Mouse (Mus musculus) brain, embryonic 14.5 days (tissue): ENCODE measurements around the gene Mfsd4a.

Source experiments
- CTCF ChIP-seq: fragments of 200-500 bp; IDR thresholded peaks from 2 replicates; pipeline ENCODE4 v1.5.1; 2012; ENCODE audit warnings: inconsistent platforms, mild to moderate bottlenecking, moderate library complexity, borderline replicate concordance; ENCODE audit not compliant: insufficient read depth, insufficient read length; ENCODE audit errors: extremely low read depth
- POLR2A ChIP-seq: fragments of 200-500 bp; IDR thresholded peaks from 2 replicates; pipeline ENCODE4 v1.6.1; 2012; ENCODE audit warnings: mild to moderate bottlenecking, inconsistent platforms, borderline replicate concordance; ENCODE audit not compliant: poor library complexity, insufficient read depth, insufficient read length, severe bottlenecking; ENCODE audit errors: extremely low read depth

DNA sequence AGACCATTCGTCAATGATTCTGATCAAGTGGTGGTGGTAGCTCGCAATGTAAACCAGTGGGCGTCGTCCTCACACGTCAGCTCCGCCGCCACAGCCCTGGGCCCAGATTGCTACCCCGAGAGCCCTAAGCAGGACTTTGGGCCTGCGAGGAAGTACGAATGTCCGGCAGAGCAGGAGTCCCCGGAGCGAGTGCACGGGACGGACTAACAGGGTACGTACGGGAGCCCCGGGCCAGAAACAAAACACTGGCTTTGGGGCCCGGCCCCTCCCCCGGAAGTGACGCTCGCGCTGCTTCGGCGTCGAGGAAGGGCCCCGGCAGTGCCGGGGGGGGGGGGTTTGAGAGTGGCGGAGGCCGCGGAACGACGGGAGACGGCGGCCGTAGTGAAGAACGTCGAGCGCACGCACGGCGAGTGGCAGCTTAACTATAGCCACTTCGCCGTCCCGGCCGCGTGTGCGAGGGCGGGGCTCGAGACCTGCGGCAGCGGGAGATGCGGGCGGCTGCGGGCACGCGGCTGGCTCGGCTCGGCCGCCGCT, 60.5 kb downstream of the Mfsd4a start, which contains the start of gene Elk4:
- TF ChIP-seq POLR2A, result peak; percentile 76
- TF ChIP-seq CTCF, result no peak
